Mouse (Mus musculus) olfactory bulb, adult 2 months (tissue): Measurements from ENCODE around the gene Snph. TPM values are rescaled to one million over a fixed set of nuclear protein-coding genes. Genes with fewer than 3 reads are reported as not detected.

Source experiments
- H3K27ac ChIP-seq: fragments of 200-500 bp; 2 replicates; pipeline ENCODE4 v1.5.1; 2012; ENCODE audit warnings: low read depth, low read length; ENCODE audit not compliant: insufficient read depth
- H3K4me1 ChIP-seq: fragments of 200-500 bp; 2 replicates; pipeline ENCODE4 v1.6.1; 2012; ENCODE audit warnings: low read length; ENCODE audit not compliant: control insufficient read depth, insufficient read depth
- H3K4me3 ChIP-seq: fragments of 200-500 bp; 2 replicates; pipeline ENCODE4 v1.5.1; 2012; ENCODE audit warnings: mild to moderate bottlenecking, low read depth, low read length, moderate library complexity; ENCODE audit not compliant: insufficient read depth
- CTCF ChIP-seq: fragments of 200-500 bp; IDR thresholded peaks from 2 replicates; pipeline ENCODE4 v1.5.1; 2012; ENCODE audit warnings: low read depth, mild to moderate bottlenecking, low read length, moderate library complexity; ENCODE audit not compliant: insufficient read depth
- POLR2A ChIP-seq: fragments of 200-500 bp; IDR thresholded peaks from 2 replicates; pipeline ENCODE4 v1.6.1; 2012; ENCODE audit warnings: mild to moderate bottlenecking, low read depth, low read length, moderate library complexity; ENCODE audit not compliant: insufficient read depth
- WGBS: fragments of 180-500 bp; shearing (Covaris S2); methylation state at CpG from one replicate; pipeline ENCODE4 v1.1.7; 2018; 5-methylcytosine and 5-hydroxymethylcytosine counted together
- polyA plus RNA-seq: library from polyadenylated mRNA; stranded (reverse); fragments of >200 nt; gene quantifications from 2 replicates; pipeline ENCODE4 v1.2.4, GENCODE M21; 2012; ENCODE audit warnings: low replicate concordance; ENCODE audit not compliant: missing spikeins, insufficient read depth, insufficient read length

Gene Snph
- polyA plus RNA-seq, 1 experiment: not detected

DNA sequence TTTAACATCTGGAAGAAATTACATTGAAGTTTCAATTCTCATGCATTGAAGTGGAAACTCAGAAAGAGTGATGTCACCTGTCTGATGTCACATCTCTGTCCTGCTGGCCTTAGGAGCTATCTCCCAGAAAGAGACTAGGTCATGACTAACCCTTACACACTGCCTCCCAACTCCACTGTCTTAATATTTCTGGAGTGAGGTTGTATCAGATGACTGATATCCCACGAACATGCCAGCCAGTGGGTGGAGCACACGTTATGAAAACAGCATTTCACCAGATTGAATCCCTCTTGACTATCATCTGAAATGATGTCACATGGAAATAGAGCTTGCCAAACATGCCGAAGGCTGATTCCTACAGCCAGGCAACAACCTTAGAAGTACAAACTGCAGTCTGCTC is 67.4 kb downstream of the Snph start:
- no peak for TF ChIP-seq POLR2A
- TF ChIP-seq CTCF: no peak
- no peak overlapping the region for H3K27ac ChIP-seq
- 67% methylated on average over 3 of the region's 3 CpGs for WGBS

DNA sequence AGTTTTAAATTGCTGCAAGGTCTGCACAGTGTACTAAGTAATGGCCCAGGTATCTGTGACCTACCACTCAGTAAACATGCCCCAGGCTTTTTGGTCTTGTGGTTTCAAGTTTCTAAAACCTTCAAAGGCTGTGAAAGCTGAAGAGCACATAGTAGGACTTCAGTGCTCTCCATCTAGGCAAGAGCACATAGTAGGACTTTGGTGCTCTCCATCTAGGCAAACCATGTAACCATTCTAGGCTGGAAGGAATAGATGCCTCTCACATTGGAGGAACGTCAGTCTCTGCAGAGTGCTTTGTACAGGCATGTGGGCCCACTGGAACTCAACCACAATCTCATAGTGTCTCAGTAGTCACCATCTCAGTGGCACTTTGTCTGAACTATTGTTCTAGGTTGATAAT is 68.4 kb downstream of the Snph start:
- TF ChIP-seq POLR2A (no peak), CTCF (no peak)
- WGBS: 76% methylated on average over 1 of the region's 1 CpGs

More for the DNA sequence above, 67.4 kb downstream of the Snph start:
- H3K4me1 ChIP-seq: no peaks in the 10 kb centered on the region; the same call in 1 of the 2 replicates
- H3K4me3 ChIP-seq: no peak overlapping the region

DNA sequence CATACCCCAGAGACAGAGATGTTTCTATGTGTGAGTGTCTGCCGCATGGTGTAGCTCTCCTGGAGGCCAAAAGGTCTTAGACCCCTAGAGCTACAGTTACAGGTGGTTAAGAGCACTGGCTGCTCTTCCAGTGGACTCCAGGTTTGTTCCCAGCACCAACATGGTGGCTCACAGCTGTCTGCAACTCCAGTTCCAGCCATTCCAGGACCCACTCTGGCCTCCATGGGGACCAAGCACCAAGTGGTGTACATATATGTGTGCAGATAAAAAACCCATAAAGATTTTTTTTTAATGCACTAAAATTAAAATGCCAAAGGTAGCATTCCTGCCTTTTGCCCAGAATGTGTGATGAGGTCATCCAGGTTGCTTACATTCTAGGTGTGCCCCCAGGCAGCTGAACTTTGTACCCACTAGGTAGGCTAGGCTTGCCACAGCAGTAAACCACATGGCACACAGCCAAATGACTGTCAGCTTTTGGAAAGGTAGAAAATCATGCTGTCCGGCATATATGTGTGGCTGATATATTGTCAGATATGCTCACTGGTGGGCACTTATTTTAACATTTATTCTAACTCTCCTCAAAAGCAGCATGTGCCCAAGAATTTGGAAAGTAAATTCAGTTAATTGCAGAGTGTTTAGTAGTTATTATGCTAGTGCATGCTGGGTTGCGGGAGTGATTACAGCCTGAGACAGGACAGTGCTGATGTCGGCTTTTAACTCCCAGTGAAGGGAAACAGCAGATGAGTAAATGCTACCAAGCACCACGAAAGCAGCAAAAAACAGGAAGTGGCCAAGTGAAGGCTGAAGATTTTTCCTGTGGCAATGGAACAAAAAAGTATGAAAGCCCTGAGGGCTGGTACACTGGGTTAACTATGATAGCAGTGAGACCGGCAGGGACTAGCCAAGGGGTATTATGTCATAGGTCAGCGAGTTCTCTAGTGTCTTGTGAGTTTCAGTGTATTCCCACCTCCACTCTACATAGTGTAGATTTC is 69.2 kb downstream of the Snph start:
- Histone ChIP-seq H3K27ac (no peak overlapping the region), H3K4me1 (no peaks in the 10 kb centered on the region; the same call in 1 of the 2 replicates), H3K4me3 (no peak overlapping the region)
- TF ChIP-seq POLR2A (no peak), CTCF (no peak)
- 57% methylated on average over 7 of the region's 7 CpGs for WGBS

More for the DNA sequence above, 68.4 kb downstream of the Snph start:
- no peak overlapping the region for H3K4me3 ChIP-seq
- H3K4me1 ChIP-seq: no peaks in the 10 kb centered on the region; the same call in 1 of the 2 replicates
- no peak overlapping the region for H3K27ac ChIP-seq

DNA sequence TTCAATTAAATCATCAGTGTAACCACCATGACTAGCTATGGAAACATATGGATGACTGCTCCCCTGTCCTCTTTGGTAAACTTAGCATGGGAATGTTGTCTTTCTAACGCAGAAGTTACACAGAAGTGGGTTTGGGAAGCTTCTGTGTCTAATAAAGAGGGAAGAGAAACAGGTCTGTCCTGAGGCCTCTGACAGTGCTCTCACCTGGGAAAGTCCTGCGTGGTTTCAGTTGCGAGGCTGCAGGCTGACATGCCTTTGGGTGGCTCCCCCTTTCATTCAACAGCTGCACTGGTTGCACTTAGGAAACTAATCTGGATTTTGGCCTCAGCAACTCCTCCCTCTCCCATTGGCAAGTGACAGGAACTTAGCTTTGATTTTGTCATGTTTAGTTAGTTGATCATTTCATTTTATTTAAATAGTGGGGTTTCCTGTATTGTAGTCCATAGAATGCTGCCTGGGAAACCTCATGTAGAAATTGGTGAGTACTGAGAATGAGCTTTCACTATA is 82.7 kb downstream of the Snph start:
- no peak overlapping the region for H3K4me3 ChIP-seq
- H3K27ac ChIP-seq: no peak overlapping the region
- no peak for TF ChIP-seq CTCF
- no peak for TF ChIP-seq POLR2A
- peaks cover 31% of the 10 kb centered on the region for H3K4me1 ChIP-seq
- 82% methylated on average over 3 of the region's 3 CpGs for WGBS

DNA sequence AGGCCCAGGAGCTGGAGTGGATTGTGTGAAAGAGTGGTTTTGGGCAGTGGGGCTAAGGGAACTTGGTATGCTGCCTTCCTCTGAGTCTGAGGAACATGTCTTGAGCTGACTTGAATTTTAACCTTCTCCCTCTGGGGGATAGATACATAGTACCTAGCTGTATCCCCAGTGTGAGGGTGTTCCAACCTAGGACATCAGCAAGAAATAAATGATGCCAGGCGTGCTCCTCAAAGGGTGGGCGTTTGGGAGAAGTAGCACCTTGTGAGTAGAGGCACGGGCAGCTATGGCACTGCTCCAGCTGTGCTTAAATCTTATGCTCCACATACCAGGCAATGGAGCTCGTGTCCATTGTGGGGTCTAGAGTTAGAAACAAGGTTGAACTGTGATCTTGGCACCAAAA is 85.8 kb downstream of the Snph start:
- TF ChIP-seq CTCF (no peak), POLR2A (no peak)
- 66% methylated on average over 4 of the region's 4 CpGs for WGBS
- no peak overlapping the region for H3K27ac ChIP-seq

DNA sequence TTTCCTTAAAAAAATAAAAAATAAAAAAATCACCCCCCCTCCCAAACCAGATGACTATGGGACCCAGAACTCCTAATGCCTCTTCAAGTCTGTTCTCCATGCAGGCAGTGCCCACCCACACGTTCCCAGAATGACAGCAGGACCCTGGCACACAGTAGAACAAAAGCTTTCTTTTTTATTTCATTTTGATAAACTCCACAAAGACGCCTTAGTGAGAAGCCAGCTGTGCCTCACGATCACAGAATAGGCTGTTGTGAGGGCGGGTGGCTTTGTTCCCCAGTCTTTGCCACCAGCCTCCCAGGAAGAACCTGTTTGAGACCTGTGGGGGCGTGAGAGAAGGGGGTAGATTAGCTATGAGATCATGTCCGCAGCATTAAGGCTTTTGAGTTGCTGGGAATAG is 87.7 kb downstream of the Snph start:
- Histone ChIP-seq H3K4me1 (peaks cover 32% of the 10 kb centered on the region), H3K27ac (peak overlapping the region; percentile 73; the same call in 1 of the 2 replicates), H3K4me3 (peak overlapping the region; percentile 41; the same call in 1 of the 2 replicates)
- whole genome bisulfite sequencing: 16% methylated on average over 6 of the region's 6 CpGs
- TF ChIP-seq CTCF: no peak
- TF ChIP-seq POLR2A: no peak

More for the DNA sequence above, 85.8 kb downstream of the Snph start:
- Histone ChIP-seq H3K4me3 (no peak overlapping the region), H3K4me1 (peaks cover 40% of the 10 kb centered on the region)

DNA sequence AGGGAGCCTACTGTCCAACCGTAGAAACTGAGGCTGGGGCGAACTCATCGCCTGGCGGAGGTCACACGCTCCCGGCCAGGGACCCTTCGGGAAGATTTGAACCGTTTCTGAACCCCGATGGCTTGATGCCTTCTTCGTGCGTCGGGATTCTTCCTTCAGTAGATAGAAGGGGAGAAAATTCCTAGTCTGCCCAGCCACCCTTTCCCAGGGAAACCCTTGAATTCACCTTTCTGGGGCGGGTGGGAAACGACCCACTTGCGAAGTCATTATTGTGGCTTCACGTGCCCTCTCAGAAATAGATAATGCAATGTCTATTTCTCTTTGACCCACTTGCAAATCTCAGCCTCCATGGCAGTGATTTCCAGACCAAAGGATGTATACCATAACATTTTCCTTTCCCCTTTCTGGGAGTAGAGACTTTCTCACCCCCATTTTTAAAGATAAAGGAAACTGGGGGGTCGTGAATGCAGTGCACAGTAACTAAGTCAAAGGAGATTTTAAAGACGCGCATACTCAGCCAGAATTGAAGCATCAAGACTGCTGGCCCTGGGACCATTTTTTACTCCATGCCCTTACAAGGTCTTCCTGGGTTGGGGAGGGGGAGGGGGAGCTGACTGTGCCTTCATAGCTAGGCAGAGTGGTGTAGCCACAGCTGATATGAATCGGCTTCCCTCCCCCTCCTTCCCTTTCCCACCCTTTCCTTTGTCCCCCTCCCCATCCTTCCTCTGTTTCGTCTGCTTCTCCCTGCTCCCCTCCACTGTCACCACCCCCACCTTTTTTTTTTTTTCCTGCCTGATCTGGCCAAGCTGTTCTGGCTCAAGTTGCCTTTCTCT is 89.1 kb downstream of the Snph start:
- Histone ChIP-seq H3K4me3 (peak overlapping the region; percentile 87), H3K27ac (peak overlapping the region; percentile 83), H3K4me1 (peaks cover 28% of the 10 kb centered on the region)
- TF ChIP-seq POLR2A: no peak
- no peak for TF ChIP-seq CTCF
- under 1% methylated on average over 21 of the region's 21 CpGs for WGBS

DNA sequence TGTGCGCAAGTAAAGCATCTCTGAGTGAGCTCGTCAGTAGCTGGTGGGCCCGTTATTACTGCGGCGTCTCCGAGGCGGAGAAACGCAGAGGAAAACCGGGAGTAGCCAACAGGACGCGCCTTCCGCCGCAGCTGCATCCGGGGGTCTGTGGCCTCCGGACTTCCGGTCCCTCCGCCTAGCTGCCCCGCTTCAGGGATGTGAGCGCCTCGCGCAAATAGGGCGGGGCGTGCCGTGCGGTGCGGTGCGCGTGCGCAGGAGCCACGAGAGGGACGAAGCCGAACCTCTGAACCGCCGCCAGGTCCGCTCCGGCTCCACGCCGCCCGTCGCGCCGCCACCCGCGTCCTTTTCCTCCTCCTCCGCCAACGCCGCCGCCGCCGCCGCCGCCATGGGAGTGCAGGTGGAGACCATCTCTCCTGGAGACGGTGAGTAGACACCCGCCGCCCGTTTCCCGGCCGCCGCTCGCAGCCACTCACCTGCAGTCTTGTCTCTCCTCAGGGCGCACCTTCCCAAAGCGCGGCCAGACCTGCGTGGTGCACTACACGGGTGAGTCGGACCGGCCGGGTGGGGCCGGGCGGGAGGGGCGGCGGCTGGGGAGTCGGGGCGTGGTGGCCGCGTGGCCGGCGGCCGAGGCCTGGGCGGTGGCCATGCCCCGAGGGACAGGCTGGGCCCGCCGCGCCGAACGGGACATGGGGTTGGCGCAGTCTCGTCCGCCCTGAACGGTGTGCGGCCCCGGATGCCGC is 89.9 kb downstream of the Snph start, which contains the start of gene Fkbp1a:
TSS of gene Fkbp1a (plus strand) at position 161 of the 740 bp plus-strand sequence.
- TF ChIP-seq CTCF: no peak
- TF ChIP-seq POLR2A: peak; percentile 89
- Histone ChIP-seq H3K4me1 (peaks cover 26% of the 10 kb centered on the region), H3K27ac (peak within 1 kb of the TSS; percentile 83), H3K4me3 (peak within 1 kb of the TSS; percentile 87)
- 0% methylated on average over 78 of the region's 93 CpGs for WGBS

Other genes starting within 250 kb of the Snph start
- not detected in 2 replicates for gene 4921509C19Rik, start 156.4 kb downstream of the Snph start, polyA plus RNA-seq
- not detected in 2 replicates for gene Nsfl1c, start 138.4 kb downstream of the Snph start, polyA plus RNA-seq
- 795 TPM in 1 of 2 replicates, not detected in the other for gene Fkbp1a, start 90.1 kb downstream of the Snph start, polyA plus RNA-seq
- gene Sdcbp2, start 60.0 kb downstream of the Snph start, polyA plus RNA-seq: not detected in 2 replicates
- not detected in 2 replicates for gene Rad21l, start 35.9 kb upstream of the Snph start, polyA plus RNA-seq
- not detected in 2 replicates for gene Tmem74b, start 69.4 kb upstream of the Snph start, polyA plus RNA-seq
- not detected in 2 replicates for gene Psmf1, start 111.6 kb upstream of the Snph start, polyA plus RNA-seq
- not detected in 2 replicates for gene Rspo4, start 210.3 kb upstream of the Snph start, polyA plus RNA-seq